In the genomic region with DNA sequence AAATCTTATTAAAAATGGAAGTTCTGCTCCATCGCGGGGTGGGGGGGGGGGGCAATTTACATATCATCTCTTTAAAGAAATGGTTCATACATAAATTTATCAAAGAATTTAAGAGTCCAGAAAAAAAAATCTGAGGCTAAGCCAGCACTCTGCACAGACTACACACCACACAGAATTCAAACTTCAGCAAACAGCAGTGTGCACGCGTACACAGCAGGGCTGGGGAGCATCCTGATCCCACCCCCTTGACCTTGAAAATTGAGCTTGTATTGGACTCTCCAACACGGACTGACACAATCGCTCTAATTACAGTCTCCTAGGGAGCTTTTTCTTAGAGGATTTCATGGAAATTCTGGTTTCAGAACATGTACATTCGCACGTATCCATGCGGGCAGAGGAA, we compare ENCODE assay signal across 25 mouse cellular contexts.
"Had no signal": no experiment of that assay in that cellular context is flagged by ENCODE, and none has a peak within 500 bp of the region (broad histone marks: within the 10 kb centered on the region; RNA-seq: fewer than 3 reads in every experiment).

No protein-coding gene starts in this region.

- H3K9me3 ChIP-seq: limb, embryonic 10.5 days; limb, embryonic 13.5 days; lung, embryonic 15.5 days; midbrain, embryonic 10.5 days; neural tube, embryonic 13.5 days had no signal

- ATAC-seq: intestine, postnatal 0 days; liver, postnatal 0 days had no signal

- H3K4me1 ChIP-seq: limb, embryonic 10.5 days; limb, embryonic 13.5 days; lung, embryonic 15.5 days; megakaryocyte, embryonic 14.5 days had no signal

- H3K9ac ChIP-seq: limb, embryonic 13.5 days; liver, embryonic 14.5 days; liver, postnatal 0 days; lung, embryonic 15.5 days; neural tube, embryonic 13.5 days had no signal

- H3K27me3 ChIP-seq: limb, embryonic 13.5 days; lung, embryonic 15.5 days; neural tube, embryonic 13.5 days had no signal

- DNase-seq: kidney, adult 2 months; kidney, postnatal 10 days; kidney, postnatal 36 days; layer of hippocampus, adult 9-11 months; liver, postnatal 0 days; lung, postnatal 10 days; lung, postnatal 36 days; right cerebral cortex, adult 18-20 months; right cerebral cortex, postnatal 14 days; right cerebral cortex, postnatal 4 days; thymus, adult 2 months; thymus, postnatal 14 days; thymus, postnatal 4 days had no signal

- H3K4me2 ChIP-seq: limb, embryonic 13.5 days; liver, embryonic 11.5 days; lung, embryonic 15.5 days; neural tube, embryonic 13.5 days had no signal

- H3K27ac ChIP-seq: layer of hippocampus, adult 2 months; limb, embryonic 10.5 days; limb, embryonic 13.5 days; liver, embryonic 14.5 days; lung, embryonic 15.5 days; midbrain, embryonic 10.5 days; neural tube, embryonic 13.5 days; stomach, postnatal 0 days had no signal

- H3K4me3 ChIP-seq: layer of hippocampus, adult 2 months; limb, embryonic 10.5 days; limb, embryonic 13.5 days; lung, embryonic 15.5 days; megakaryocyte, embryonic 14.5 days; midbrain, embryonic 10.5 days; myocyte; neural tube, embryonic 13.5 days had no signal

- H3K36me3 ChIP-seq: limb, embryonic 10.5 days; limb, embryonic 13.5 days; lung, embryonic 15.5 days; midbrain, embryonic 10.5 days; neural tube, embryonic 13.5 days had no signal
